Mouse (Mus musculus): ENCODE measurements around the gene Tfeb. TPM values are rescaled to one million over a fixed set of nuclear protein-coding genes. Genes with fewer than 3 reads are reported as not detected.

The Tfeb gene
- polyA plus RNA-seq, 1 experiment from 2014 or later: 6.8 TPM

GRCm38 (mm10) chr17:47796156-47796816, 59.5 kb downstream of the Tfeb start:
- ATAC-seq (ENCODE audit: insufficient number of reproducible peaks, insufficient read depth, low FRiP score, low TSS enrichment, low read depth): no peak
- Histone ChIP-seq H3K27ac (no peak overlapping the region), H3K27me3 (no peaks in the 10 kb centered on the region), H3K9ac (no peak overlapping the region), H3K4me2 (no peak overlapping the region), H3K9me3 (no peaks in the 10 kb centered on the region), H3K36me3 (no peaks in the 10 kb centered on the region), H3K4me3 (no peak overlapping the region), H3K4me1 (peaks cover 31% of the 10 kb centered on the region)
- 47% methylated on average over 16 of the region's 16 CpGs for WGBS

- no peak overlapping the region for H3K4me2 ChIP-seq
- H3K36me3 ChIP-seq: no peaks in the 10 kb centered on the region
- ATAC-seq (ENCODE audit: insufficient number of reproducible peaks, insufficient read depth, low FRiP score, low TSS enrichment, low read depth): no peak
- H3K9ac ChIP-seq: no peak overlapping the region
- WGBS: 68% methylated on average over 4 of the region's 4 CpGs
- no peak overlapping the region for H3K27ac ChIP-seq
- H3K4me3 ChIP-seq: no peak overlapping the region
- no peaks in the 10 kb centered on the region for H3K9me3 ChIP-seq
- H3K27me3 ChIP-seq: no peaks in the 10 kb centered on the region
- peaks cover 31% of the 10 kb centered on the region for H3K4me1 ChIP-seq
These were observed 60.1 kb downstream of the Tfeb start for GRCm38 (mm10) chr17:47796968-47797367.

GRCm38 (mm10) chr17:47797383-47797782, 60.6 kb downstream of the Tfeb start:
- Histone ChIP-seq H3K4me3 (no peak overlapping the region), H3K9ac (no peak overlapping the region), H3K36me3 (no peaks in the 10 kb centered on the region), H3K27me3 (no peaks in the 10 kb centered on the region), H3K9me3 (no peaks in the 10 kb centered on the region), H3K4me2 (no peak overlapping the region), H3K4me1 (peaks cover 31% of the 10 kb centered on the region), H3K27ac (no peak overlapping the region)
- no peak for ATAC-seq (ENCODE audit: insufficient number of reproducible peaks, insufficient read depth, low FRiP score, low TSS enrichment, low read depth)
- 78% methylated on average over 9 of the region's 9 CpGs for WGBS

GRCm38 (mm10) chr17:47802806-47803205, 66.0 kb downstream of the Tfeb start:
- Histone ChIP-seq H3K4me1 (peaks cover 38% of the 10 kb centered on the region), H3K9ac (no peak overlapping the region), H3K9me3 (no peaks in the 10 kb centered on the region), H3K27me3 (no peaks in the 10 kb centered on the region), H3K36me3 (no peaks in the 10 kb centered on the region), H3K4me3 (no peak overlapping the region), H3K27ac (peak overlapping the region; percentile 40; the same call in 1 of the 2 replicates), H3K4me2 (no peak overlapping the region)
- no peak for ATAC-seq (ENCODE audit: insufficient number of reproducible peaks, insufficient read depth, low FRiP score, low TSS enrichment, low read depth)
- 5% methylated on average over 8 of the region's 8 CpGs for WGBS

- H3K4me1 ChIP-seq: peaks cover 38% of the 10 kb centered on the region
- H3K9ac ChIP-seq: no peak overlapping the region
- WGBS: 92% methylated on average over 4 of the region's 4 CpGs
- H3K27me3 ChIP-seq: no peaks in the 10 kb centered on the region
- no peak overlapping the region for H3K27ac ChIP-seq
- no peaks in the 10 kb centered on the region for H3K36me3 ChIP-seq
- no peak overlapping the region for H3K4me3 ChIP-seq
- no peak for ATAC-seq (ENCODE audit: insufficient number of reproducible peaks, insufficient read depth, low FRiP score, low TSS enrichment, low read depth)
- no peaks in the 10 kb centered on the region for H3K9me3 ChIP-seq
- no peak overlapping the region for H3K4me2 ChIP-seq
These were observed 66.8 kb downstream of the Tfeb start for GRCm38 (mm10) chr17:47803662-47804061.

GRCm38 (mm10) chr17:47805047-47805835, 68.4 kb downstream of the Tfeb start:
- peaks cover 39% of the 10 kb centered on the region for H3K4me1 ChIP-seq
- no peak for ATAC-seq (ENCODE audit: insufficient number of reproducible peaks, insufficient read depth, low FRiP score, low TSS enrichment, low read depth)
- 30% methylated on average over 13 of the region's 13 CpGs for WGBS
- H3K4me2 ChIP-seq: no peak overlapping the region
- H3K4me3 ChIP-seq: no peak overlapping the region
- H3K36me3 ChIP-seq: no peaks in the 10 kb centered on the region
- peak overlapping the region; percentile 39 for H3K27ac ChIP-seq
- H3K9ac ChIP-seq: no peak overlapping the region
- no peaks in the 10 kb centered on the region for H3K9me3 ChIP-seq
- no peaks in the 10 kb centered on the region for H3K27me3 ChIP-seq

- ATAC-seq (ENCODE audit: insufficient number of reproducible peaks, insufficient read depth, low FRiP score, low TSS enrichment, low read depth): no peak
- H3K27me3 ChIP-seq: no peaks in the 10 kb centered on the region
These were observed 69.4 kb downstream of the Tfeb start for GRCm38 (mm10) chr17:47806230-47806629.

GRCm38 (mm10) chr17:47811265-47811800, 74.5 kb downstream of the Tfeb start:
- no peak for ATAC-seq (ENCODE audit: insufficient number of reproducible peaks, insufficient read depth, low FRiP score, low TSS enrichment, low read depth)
- no peak overlapping the region for H3K4me2 ChIP-seq
- 73% methylated on average over 15 of the region's 15 CpGs for WGBS
- peaks cover 48% of the 10 kb centered on the region for H3K4me1 ChIP-seq
- no peak overlapping the region for H3K9ac ChIP-seq
- no peaks in the 10 kb centered on the region for H3K9me3 ChIP-seq
- H3K36me3 ChIP-seq: peaks cover 20% of the 10 kb centered on the region
- no peaks in the 10 kb centered on the region for H3K27me3 ChIP-seq
- no peak overlapping the region for H3K4me3 ChIP-seq
- H3K27ac ChIP-seq: no peak overlapping the region

More at GRCm38 (mm10) chr17:47806230-47806629, 69.4 kb downstream of the Tfeb start:
- H3K4me3 ChIP-seq: no peak overlapping the region
- no peak overlapping the region; the same call in 1 of the 2 replicates for H3K4me2 ChIP-seq
- H3K27ac ChIP-seq: no peak overlapping the region
- peaks cover 39% of the 10 kb centered on the region for H3K4me1 ChIP-seq
- no peaks in the 10 kb centered on the region for H3K9me3 ChIP-seq
- H3K36me3 ChIP-seq: no peaks in the 10 kb centered on the region
- 27% methylated on average over 9 of the region's 9 CpGs for WGBS
- H3K9ac ChIP-seq: no peak overlapping the region

- Histone ChIP-seq H3K4me1 (peaks cover 47% of the 10 kb centered on the region), H3K4me2 (no peak overlapping the region), H3K9me3 (no peaks in the 10 kb centered on the region), H3K9ac (no peak overlapping the region; the same call in 1 of the 2 replicates), H3K4me3 (no peak overlapping the region), H3K36me3 (peaks cover 25% of the 10 kb centered on the region), H3K27ac (no peak overlapping the region; the same call in 1 of the 2 replicates), H3K27me3 (no peaks in the 10 kb centered on the region)
- ATAC-seq (ENCODE audit: insufficient number of reproducible peaks, insufficient read depth, low FRiP score, low TSS enrichment, low read depth): no peak
- 91% methylated on average over 5 of the region's 6 CpGs for WGBS
These were observed 75.4 kb downstream of the Tfeb start for GRCm38 (mm10) chr17:47812200-47812599.

GRCm38 (mm10) chr17:47813616-47814015, 76.8 kb downstream of the Tfeb start:
- ATAC-seq (ENCODE audit: insufficient number of reproducible peaks, insufficient read depth, low FRiP score, low TSS enrichment, low read depth): peak; percentile 12

GRCm38 (mm10) chr17:47814496-47814895, 77.7 kb downstream of the Tfeb start:
- no peak for ATAC-seq (ENCODE audit: insufficient number of reproducible peaks, insufficient read depth, low FRiP score, low TSS enrichment, low read depth)
- Histone ChIP-seq H3K36me3 (peaks cover 48% of the 10 kb centered on the region), H3K4me1 (peaks cover 44% of the 10 kb centered on the region), H3K9me3 (no peaks in the 10 kb centered on the region), H3K4me2 (no peak overlapping the region), H3K4me3 (no peak overlapping the region), H3K27ac (peak overlapping the region; percentile 69), H3K27me3 (no peaks in the 10 kb centered on the region), H3K9ac (0 out of 2 replicates have a peak overlapping the region, but pooled peaks have one; percentile 16)
- 17% methylated on average over 6 of the region's 6 CpGs for WGBS

More at GRCm38 (mm10) chr17:47813616-47814015, 76.8 kb downstream of the Tfeb start:
- Histone ChIP-seq H3K27ac (peak overlapping the region; percentile 69), H3K9me3 (no peaks in the 10 kb centered on the region), H3K4me2 (no peak overlapping the region), H3K36me3 (peaks cover 40% of the 10 kb centered on the region), H3K4me1 (peaks cover 47% of the 10 kb centered on the region), H3K9ac (no peak overlapping the region), H3K4me3 (no peak overlapping the region), H3K27me3 (no peaks in the 10 kb centered on the region)
- WGBS: 26% methylated on average over 5 of the region's 5 CpGs

Data from embryonic facial prominence, embryonic 13.5 days (tissue).